Mouse (Mus musculus): ENCODE data around the gene C2.
A peak's percentile ranks its signal among the peaks of the same experiment; 100 is the strongest.

The C2 gene

DNA sequence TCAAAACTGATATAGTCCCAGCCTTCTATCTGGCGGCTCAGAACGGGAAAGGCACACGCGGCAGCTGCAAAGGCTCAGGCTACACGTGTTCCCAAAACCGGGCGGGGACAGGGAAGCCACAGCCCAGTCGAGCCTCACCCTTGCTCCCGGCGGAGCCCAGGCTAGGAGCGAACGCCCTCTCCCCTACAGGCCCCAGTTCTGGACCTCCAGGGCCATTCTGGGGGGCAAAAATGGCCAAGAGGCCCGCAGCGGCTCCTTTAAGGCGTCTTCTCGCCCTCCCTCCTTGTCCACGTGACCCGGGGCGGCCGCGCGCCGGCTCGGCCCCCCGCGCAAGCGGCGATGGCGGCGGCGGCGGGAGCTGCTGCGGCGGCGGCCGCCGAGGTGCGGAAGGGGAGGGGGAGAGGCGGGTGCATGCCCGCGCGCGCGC lies at the start of gene C2, which contains the start of gene Ehmt2:
TSS of gene C2 (minus strand) at position 106 of the 427 bp plus-strand sequence.
TSS of gene Ehmt2 (plus strand) at position 310 of the 427 bp plus-strand sequence.
- DNase-seq (ENCODE audit: low read depth): peak; percentile 83

DNA sequence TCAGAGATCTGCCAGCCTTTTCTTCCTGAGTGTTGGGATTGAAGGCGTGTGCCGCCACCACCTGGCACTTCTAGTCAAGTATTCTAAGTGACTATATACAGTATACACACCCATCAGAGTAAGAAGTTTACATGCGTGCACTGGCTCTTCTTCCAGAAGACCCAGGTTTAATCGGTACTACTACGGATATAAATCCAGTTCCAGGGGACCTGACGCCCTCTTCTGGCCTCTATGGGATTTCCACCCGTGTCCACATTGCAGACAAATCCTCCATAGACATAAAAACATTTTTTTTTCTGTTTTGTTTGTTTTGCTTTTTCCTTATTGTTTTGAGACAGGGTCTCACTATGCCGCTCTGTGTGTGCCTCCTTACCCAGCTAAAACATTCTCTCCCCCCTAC lies 49.5 kb upstream of the C2 start:
- DNase-seq (ENCODE audit: low read depth): peak; percentile 59

DNA sequence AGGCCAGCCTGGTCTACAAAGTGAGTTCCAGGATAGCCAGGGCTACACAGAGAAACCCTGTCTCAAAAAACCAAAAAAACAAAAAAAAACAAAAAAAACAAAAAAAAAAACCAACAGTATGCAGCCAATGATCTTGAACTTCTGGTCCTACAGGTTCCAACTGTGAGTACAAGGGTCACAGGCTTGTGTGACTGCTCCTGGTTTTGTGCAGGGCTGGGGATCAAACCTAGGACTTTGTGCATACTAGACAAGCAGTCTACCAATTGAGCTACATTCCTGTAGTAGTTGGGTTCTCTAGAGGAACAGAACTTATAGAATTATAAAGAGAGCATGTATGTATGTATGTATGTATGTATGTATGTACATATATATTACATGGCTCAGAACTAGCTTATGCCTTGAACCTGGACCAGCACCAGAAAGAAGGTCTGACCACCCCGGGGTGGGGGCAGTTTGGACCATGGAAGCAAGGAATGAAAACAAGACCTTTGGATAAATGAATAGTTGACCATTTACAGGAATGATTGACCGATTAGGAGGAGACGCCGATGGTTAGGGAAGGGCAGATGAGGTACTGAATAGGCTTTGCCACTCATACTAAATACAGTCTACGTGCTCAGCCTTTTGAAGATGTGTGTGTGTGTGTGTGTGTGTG lies 48.5 kb upstream of the C2 start:
- no peak for DNase-seq (ENCODE audit: low read depth)

DNA sequence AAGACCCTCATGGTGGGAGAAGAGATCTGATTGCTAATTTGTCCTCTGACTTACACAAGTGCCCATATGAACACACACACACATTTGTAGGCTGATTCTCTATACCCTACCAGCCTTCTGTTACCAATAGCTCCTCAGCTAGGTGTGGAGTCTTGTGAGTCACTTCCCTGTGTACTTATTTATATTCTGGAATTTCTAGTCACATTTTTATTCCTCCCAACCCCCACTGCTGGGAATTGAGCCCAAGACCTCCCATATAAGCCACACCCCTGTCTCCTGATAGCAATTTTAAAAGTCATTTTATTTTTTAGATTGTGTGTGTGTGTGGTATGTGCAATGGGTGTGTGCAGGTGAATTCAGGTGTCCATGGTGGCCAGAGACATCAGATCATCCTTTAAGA lies 46.3 kb upstream of the C2 start:
- no peak for DNase-seq (ENCODE audit: low read depth)

DNA sequence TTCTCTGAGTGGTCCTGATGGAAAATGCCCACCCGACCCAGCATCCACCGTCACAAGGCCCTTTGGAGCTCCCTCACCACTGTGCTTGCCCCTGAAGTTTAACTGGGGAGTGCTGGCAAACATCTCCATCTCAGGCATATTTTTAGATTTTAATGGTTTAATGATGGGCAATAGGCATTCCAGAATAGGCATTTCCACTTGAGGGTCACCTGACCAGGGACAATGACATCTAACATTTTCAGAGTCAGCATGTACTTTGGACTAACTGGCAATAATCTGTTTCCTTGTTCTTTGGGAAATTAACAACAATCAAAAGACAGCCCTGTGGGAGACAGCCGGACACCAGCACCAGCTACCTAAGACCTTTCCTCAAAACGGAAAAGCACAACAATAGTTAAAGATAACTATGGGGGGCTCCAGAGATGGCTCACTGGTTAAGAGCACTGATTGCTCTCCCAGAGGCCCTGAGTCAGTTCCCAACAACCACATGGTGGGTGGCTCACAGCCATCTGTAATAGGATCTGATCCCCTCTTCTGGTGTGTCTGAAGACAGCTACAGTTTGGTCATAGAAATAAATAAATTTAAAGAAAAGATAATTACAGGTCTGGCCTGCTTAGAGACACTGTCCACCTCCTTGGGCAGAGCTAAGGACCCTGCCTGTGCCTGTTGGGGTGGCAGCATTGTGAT lies 45.2 kb upstream of the C2 start:
- DNase-seq (ENCODE audit: low read depth): no peak

DNA sequence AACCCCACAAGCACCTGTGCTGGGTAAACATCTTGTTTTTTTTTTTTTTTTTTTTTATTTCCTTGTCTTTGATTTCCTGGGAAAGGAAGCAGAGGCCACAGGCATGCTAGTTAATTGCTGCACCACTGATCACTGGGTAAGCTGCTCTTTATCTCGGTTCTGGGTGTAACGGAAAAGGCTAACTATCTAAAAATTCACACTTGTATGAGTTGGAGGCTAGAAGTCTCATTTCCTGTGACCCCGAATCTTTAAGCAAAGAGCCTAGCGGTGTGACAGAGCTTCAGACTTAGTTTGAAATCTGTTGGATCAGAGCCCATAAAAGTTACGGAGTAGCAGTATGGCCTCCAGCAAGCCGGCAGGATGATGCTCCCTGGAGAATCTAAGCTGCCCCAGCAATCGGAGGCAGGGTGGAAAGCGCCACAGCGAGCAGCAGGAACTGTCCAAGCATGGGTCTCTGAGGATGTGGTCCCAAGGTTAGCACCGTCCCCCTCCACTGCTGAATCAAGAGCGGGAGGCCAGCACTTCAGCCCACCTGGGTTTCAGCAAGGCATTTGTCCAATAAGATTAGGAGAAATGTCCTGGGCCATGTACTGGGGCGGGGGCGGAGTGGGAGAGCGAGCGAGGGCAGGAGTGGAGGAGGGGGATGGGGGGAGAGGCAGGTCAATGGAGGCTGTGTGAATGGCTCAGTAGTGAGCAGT lies 43.4 kb upstream of the C2 start:
- no peak for DNase-seq (ENCODE audit: low read depth)

DNA sequence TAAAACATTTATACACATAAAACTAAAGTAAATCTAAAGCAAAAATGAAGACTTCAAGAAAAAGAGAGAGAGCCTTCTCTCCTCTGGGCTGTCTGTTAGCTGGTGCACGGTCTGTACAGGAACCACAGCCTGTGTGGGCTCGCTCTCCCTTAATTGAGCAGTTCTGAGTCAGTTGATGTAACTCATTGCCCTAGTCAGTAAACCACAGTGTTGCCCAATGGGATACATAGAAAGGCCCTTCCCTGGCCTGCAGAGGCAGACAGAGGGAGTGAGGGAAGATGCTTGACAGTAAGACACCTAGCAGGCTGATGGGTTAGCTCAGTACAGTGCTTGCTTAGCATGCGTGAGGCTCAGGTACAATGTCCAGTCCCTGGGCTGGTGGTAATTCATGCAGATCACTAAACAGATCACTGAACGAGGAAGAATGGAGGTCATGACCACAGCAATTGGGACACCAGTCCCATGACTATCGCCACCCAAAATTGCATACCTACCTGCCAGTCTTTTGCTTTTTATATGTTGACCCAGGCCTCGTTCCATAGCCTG lies 40.0 kb upstream of the C2 start:
- no peak for DNase-seq (ENCODE audit: low read depth)

DNA sequence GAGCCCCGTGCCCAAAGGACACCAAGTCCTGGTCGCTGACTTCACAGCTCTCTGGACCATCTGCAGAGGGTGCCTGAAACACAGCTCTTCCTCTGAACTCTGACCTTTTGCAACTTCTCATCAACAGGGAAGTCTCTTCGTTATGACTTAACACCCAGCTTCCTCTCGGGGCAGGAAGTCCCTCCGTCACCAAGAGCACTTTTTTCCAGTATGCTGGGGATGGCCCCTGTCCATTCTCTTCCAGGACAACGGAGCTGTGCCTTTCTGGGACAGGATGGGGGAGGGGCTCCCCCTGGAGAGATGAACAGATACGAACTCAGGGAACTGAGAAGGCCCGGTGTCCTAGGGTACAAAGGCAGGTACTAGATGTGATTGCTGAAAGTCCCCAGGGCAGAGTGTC lies 36.8 kb upstream of the C2 start:
- no peak for DNase-seq (ENCODE audit: low read depth)

DNA sequence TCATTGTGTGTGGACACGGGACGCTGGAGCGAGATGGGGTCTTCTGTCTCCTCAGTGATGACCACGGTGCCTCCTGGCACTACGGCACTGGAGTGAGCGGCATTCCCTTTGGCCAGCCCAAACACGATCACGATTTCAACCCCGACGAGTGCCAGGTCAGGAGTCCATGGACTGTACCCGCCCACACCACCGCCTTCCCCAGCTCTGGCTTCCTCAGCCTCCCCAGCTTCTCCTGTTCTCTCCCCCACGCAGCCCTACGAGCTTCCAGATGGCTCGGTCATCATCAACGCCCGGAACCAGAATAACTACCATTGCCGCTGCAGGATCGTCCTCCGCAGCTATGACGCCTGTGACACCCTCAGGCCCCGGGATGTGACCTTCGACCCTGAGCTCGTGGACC lies 36.0 kb upstream of the C2 start:
- no peak for DNase-seq (ENCODE audit: low read depth)

DNA sequence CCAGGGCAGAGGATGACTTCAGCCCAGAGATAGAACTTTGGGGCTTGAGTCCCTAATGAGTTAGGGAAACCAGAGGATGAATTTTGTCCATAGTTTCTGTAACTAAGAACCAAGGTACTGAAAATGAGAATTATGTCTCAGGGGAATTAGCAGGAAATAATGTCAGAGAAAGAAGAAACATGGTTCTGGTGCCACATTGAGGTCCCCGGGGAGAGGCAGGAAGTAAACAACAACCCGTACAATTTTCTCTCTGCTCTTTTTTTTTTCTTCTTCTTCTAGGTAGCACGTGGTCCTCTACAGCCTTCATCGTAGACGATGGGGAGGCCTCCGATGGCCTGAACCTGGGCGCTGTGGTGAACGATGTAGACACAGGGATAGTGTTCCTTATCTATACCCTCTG lies 34.2 kb upstream of the C2 start:
- peak; percentile 60 for DNase-seq (ENCODE audit: low read depth)

DNA sequence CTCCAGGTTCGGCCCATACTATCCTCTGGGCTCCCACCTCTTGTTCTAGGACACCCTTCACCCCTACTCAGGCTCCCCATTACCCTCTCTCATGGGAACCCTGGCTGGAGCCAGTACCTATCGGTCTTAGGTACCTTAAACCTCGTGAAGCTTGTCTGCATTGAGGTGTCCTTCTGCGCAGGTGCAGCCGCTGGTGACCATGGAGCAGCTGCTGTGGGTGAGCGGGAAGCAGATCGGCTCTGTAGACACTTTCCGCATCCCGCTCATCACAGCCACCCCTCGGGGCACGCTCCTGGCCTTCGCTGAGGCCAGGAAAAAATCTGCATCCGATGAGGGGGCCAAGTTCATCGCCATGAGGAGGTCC lies 33.7 kb upstream of the C2 start:
- DNase-seq (ENCODE audit: low read depth): peak; percentile 68

DNA sequence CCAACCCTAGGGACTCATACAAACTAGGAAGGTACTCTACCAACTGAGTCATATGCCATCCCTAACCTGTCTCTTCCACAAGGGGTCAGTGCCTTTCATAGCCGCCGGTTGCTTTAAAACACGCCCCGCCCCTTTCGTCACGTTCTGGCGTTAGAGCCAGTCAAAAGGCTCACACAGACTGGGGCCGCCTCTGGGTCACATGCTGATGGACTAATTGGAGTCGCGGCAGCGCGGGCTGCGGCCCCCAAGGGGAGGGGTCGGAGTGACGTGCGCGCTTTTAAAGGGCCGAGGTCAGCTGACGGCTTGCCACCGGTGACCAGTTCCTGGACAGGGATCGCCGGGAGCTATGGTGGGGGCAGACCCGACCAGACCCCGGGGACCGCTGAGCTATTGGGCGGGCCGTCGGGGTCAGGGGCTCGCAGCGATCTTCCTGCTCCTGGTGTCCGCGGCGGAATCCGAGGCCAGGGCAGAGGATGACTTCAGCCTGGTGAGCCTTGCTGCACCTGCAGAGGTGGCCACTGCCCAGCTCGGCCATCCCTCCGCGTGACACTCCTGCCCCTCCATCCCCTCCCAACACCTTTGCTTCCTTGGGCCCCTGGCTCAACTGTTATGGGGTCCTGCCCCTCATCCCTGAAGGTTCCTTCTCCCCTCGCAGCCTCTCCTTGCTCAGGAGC lies 33.1 kb upstream of the C2 start, which contains the start of gene Neu1:
TSS of gene Neu1 (plus strand) at position 193 of the 674 bp plus-strand sequence.
- peak; percentile 99 for DNase-seq (ENCODE audit: low read depth)

DNA sequence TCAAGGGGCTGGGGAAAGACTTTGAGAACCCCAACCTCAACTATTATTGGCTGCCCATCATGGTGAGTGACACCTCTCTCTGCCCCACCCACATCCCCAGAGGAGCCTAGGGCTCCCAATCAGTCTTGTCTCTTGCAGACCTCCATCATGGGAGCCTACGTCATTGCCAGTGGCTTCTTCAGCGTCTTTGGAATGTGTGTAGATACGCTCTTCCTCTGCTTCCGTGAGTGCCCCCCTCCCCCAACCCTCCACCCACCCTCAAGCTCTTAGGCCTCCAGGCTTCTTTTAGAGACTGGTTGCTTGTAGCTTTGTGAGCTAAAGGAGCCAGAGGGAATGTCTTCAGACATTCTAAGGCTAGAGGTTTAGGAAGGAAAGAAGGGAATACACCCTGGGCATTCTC lies 30.8 kb upstream of the C2 start:
- no peak for DNase-seq (ENCODE audit: low read depth)

DNA sequence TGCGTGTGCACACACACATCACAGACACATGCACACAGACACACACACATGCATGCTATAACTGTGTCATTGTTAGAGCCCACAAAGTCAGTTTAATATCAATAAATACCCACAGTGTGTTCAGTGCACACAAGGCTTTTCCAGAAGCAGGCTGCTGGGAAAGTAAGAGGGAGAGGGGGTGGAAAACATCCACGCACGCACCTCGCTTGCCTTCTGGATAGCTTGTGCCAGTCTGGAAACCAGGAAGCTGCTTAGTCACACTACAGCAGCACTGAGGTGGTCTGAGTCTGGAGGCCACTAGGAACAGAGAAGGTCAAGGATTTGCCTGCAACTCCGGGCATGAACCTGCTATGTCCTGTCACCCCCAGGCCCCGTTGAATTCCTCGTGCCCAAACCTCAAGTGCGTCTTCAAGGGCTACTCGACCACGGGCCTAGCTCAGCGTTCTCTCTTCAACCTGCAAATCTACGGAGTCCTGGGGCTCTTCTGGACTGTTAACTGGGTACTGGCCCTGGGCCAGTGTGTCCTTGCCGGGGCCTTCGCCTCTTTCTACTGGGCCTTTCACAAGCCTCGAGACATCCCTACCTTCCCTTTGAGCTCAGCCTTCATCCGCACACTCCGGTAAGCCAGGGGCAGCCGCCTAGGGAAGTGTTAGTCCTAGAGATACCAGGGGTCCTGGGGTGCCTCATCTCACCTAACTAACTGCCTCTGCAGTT lies 29.4 kb upstream of the C2 start:
- no peak for DNase-seq (ENCODE audit: low read depth)

DNA sequence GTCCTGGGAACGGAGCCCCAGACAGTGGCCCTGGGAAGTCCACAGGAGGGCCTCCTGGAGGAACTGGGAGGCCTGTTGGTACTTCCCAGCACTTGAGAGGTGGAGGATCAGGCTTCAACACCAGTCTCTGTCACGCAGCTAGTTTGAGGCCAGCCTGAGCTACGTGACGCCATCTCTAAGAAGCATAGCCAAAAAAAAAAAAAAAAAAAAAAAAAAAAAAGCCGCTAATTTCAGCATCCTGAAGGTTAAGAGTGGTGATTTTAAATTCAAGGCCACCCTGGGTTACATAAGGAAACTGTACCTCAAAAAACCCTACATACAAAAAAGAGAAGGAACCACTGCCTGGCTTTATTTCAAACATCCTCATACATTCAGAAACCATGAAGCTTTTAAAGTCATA lies 26.2 kb upstream of the C2 start:
- no peak for DNase-seq (ENCODE audit: low read depth)

DNA sequence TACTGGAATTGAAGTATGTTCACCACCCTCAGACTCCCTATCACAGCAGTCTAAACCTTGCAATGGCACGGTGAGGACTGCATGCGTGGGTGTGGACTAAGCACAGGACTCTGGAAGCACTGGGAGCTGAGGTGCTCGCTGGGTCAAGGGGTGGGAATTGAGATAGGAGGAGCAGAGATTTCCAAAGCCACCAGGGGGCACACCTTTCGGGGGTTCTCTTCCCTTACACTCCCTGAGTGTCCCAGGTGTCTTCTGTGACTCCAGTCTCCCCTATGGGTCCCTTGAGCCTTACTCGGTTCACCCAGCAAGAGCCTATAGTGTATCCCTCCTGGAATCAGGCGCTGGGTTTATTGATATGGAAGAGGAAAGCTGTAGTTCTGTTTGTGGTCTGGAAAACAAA lies 24.9 kb upstream of the C2 start:
- peak; percentile 33 for DNase-seq (ENCODE audit: low read depth)

DNA sequence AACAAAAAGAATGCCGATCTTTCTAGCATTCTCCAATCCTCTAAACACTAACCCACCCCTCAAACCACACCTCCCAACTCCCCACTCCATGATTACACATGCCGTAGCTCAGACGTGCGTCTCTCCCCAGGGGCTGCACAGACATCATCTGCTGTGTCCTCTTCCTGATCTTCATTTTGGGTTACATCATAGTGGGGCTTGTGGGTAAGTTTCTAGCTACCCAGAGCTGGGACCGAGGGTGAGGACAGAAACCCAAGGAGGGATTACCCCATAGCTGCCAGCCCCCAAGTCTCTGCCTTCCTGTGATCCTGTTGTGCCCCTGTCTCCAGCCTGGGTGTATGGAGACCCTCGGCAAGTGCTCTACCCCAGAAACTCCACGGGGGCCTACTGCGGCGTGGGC lies 19.1 kb upstream of the C2 start:
- no peak for DNase-seq (ENCODE audit: low read depth)

DNA sequence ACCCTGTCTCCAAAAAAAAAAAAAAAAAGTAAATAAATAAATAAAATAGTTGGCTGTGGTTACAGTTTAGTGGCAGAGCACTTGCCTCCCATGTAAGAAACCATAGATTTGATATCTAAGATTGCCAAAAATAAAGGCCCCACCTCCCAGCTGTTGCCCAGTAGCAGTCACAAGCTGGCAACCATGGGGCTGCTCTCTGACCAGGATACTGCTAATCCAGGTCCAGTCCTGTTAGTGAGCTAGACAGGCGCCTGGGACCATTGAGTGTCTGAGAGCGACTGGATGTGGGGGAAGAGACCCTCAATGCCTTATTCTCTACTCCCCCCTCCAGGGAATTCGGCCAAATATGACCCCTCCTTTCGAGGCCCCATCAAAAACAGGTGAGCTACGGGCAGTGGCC lies 18.3 kb upstream of the C2 start:
- DNase-seq (ENCODE audit: low read depth): no peak

DNA sequence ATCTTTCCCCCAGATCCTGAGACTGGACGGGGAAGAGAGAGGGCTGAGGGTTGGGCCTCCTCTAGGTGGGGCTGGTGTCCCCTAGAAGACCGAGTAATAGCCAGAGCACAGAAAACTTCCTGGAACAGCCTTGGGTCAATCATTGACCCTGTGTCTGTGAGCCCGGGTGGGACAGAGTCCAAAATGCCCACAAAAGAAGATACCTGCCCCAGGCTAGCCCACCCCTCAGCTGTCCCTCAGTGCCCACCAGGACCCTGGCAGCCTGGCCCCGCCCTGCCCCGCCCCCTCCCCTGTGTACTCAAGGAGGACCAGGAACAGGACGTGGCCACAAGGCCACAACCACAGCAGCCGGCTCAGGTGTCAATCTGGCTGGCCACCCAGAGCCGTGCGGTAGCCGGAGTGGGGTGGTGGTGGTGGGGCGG lies 17.4 kb upstream of the C2 start:
- no peak for DNase-seq (ENCODE audit: low read depth)

DNA sequence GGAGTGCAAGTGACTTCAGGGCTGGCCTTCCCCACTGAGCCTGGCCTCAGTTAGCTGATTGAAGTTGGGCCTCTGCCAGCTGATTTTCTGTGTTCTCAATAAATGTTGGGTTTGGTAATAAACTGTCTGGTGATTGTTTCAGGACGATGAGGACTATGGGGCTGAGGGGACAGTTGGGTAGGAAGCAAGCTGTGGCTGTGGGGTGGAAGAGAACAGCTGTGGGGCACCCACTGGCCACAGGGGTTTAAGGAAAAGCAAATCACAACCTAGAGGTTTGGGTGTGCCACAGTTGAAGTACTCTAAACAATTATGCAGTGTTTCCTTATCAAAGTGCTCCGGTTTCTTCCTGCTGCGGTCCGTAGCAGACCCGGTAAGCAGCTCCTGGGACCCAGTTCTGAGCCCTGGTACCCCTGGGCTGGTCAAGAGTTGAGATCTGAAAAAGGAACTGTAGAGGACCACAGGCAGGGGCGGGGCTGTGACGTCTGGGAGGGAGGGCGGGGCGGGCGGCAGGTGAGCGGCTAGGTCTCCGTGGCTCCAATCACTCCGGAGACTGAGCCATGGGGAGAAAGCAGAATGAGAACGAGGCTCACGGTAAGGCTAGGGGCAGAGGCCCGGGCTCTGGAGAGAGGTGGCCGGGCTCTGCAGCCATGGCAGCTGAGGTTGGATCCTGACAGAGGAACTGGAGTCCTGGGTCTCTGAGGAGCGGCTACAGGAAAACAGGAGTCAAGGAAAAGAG lies 16.0 kb upstream of the C2 start, which contains the start of gene Slc44a4:
TSS of gene Slc44a4 (plus strand) at position 537 of the 736 bp plus-strand sequence.
- DNase-seq (ENCODE audit: low read depth): no peak

DNA sequence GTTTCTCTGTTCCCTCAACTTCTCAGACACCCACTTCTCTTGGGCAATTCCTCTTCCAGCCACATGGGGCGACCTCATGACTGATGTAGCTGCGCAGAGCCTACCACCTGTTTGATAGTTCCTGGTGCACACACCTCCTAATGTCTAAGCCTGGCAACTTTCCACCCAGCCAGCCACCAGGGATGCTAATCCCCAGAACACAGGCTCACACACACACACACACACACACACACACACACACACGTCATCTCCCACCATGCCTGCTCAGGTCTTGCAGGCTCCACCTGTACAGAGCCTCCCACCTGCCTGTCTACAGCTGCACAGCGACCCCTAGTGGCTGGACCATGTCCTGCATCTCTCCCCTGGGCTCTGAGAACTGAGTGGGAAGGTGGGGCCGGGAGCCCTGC lies 13.9 kb upstream of the C2 start:
- DNase-seq (ENCODE audit: low read depth): peak; percentile 94
